Mouse (Mus musculus) small intestine, adult 2 months (tissue): Measurements from ENCODE around the gene Bloc1s6.

ENCODE experiments used
- CTCF ChIP-seq: fragments of 200-500 bp; IDR thresholded peaks from 2 replicates; pipeline ENCODE4 v1.5.1; 2012; ENCODE audit warnings: low read depth, mild to moderate bottlenecking, control low read depth, inconsistent platforms, low read length, moderate library complexity, mixed read lengths; ENCODE audit not compliant: insufficient replicate concordance, insufficient read length; ENCODE audit errors: extremely low read depth
- POLR2A ChIP-seq: fragments of 200-500 bp; IDR thresholded peaks from 2 replicates; pipeline ENCODE4 v1.6.1; 2012; ENCODE audit warnings: low read depth, mild to moderate bottlenecking, control low read depth, inconsistent platforms, low read length, moderate library complexity

- TF ChIP-seq CTCF (no peak), POLR2A (no peak)
Measured at GRCm38 (mm10) chr2:122765794-122766145, 27.5 kb downstream of the Bloc1s6 start.
